Comparison of ENCODE assay signal across 9 mouse cellular contexts in genomic region chr8:110196678-110197077, GRCm38 (mm10). TPM values are rescaled to one million over a fixed set of nuclear protein-coding genes. Genes with fewer than 3 reads are reported as not detected.
DNase-seq lines count a peak whose midpoint lies in the region; ATAC-seq lines count a peak whose summit lies in the region.
"Had no signal": no experiment of that assay in that cellular context is flagged by ENCODE, and none has a peak within 500 bp of the region (broad histone marks: within the 10 kb centered on the region; RNA-seq: fewer than 3 reads in every experiment).

No protein-coding gene starts in this region.

- no peak overlapping the region for H3K4me2 ChIP-seq in forebrain, embryonic 14.5 days (ENCODE audit: low read length)
- no peak overlapping the region for H3K4me2 ChIP-seq in forebrain, embryonic 15.5 days (replicated peaks)
- H3K4me2 ChIP-seq in limb, embryonic 11.5 days (ENCODE audit: low read depth, severe bottlenecking): no peak overlapping the region
- no peak overlapping the region for H3K4me2 ChIP-seq in intestine, embryonic 15.5 days (replicated peaks)

- no peaks in the 10 kb centered on the region for H3K27me3 ChIP-seq in forebrain, embryonic 14.5 days (replicated peaks; ENCODE audit: control insufficient read depth, insufficient read depth, low read length)
- no peaks in the 10 kb centered on the region for H3K27me3 ChIP-seq in forebrain, embryonic 15.5 days
- H3K27me3 ChIP-seq in limb, embryonic 11.5 days (ENCODE audit: control insufficient read depth, insufficient read depth, low read length): no peaks in the 10 kb centered on the region
- H3K27me3 ChIP-seq in intestine, embryonic 15.5 days (replicated peaks): no peaks in the 10 kb centered on the region

- no peak overlapping the region for H3K27ac ChIP-seq in forebrain, embryonic 14.5 days (ENCODE audit: low read depth, low read length)
- no peak overlapping the region for H3K27ac ChIP-seq in forebrain, embryonic 15.5 days (replicated peaks)
- H3K27ac ChIP-seq in limb, embryonic 11.5 days (replicated peaks; ENCODE audit: low read depth, low read length): no peak overlapping the region
- no peak overlapping the region for H3K27ac ChIP-seq in intestine, embryonic 15.5 days
- H3K27ac ChIP-seq: heart, adult 2 months had no signal

- DNase-seq in forebrain, embryonic 14.5 days (ENCODE audit: low spot score): peak; percentile 47
- DNase-seq in 3T3-L1 (ENCODE audit: low read depth, low spot score): peak; percentile 49
- peak; percentile 3 for DNase-seq in c-Kit-positive CD71-positive TER-119-positive erythroid progenitor cells, embryonic 14.5 days (ENCODE audit: low spot score)
- peak; percentile 86 for DNase-seq in limb, embryonic 11.5 days (ENCODE audit: low spot score)
- DNase-seq in testis, postnatal 14 days (ENCODE audit: low spot score): peak; percentile 31

- no peaks in the 10 kb centered on the region for H3K36me3 ChIP-seq in forebrain, embryonic 14.5 days (ENCODE audit: control insufficient read depth, insufficient read depth, low read length)
- H3K36me3 ChIP-seq in forebrain, embryonic 15.5 days: no peaks in the 10 kb centered on the region
- H3K36me3 ChIP-seq in limb, embryonic 11.5 days (ENCODE audit: control insufficient read depth, insufficient read depth, low read length): no peaks in the 10 kb centered on the region
- H3K36me3 ChIP-seq in intestine, embryonic 15.5 days: no peaks in the 10 kb centered on the region

- H3K4me3 ChIP-seq in forebrain, embryonic 14.5 days (ENCODE audit: low read depth, low read length): no peak overlapping the region
- no peak overlapping the region for H3K4me3 ChIP-seq in forebrain, embryonic 15.5 days
- no peak overlapping the region for H3K4me3 ChIP-seq in limb, embryonic 11.5 days (ENCODE audit: low read depth, low read length)
- no peak overlapping the region for H3K4me3 ChIP-seq in intestine, embryonic 15.5 days (replicated peaks)
- H3K4me3 ChIP-seq: heart, adult 2 months had no signal

- WGBS in forebrain, embryonic 14.5 days: 2% methylated on average over 5 of the region's 5 CpGs
- WGBS in forebrain, embryonic 15.5 days: 0% methylated on average over 5 of the region's 5 CpGs
- WGBS in limb, embryonic 11.5 days: under 1% methylated on average over 5 of the region's 5 CpGs
- WGBS in intestine, embryonic 15.5 days: 0% methylated on average over 5 of the region's 5 CpGs

- H3K9me3 ChIP-seq in forebrain, embryonic 14.5 days (replicated peaks; ENCODE audit: control insufficient read depth, low read length): no peaks in the 10 kb centered on the region
- H3K9me3 ChIP-seq in forebrain, embryonic 15.5 days: no peaks in the 10 kb centered on the region
- H3K9me3 ChIP-seq in limb, embryonic 11.5 days (ENCODE audit: control insufficient read depth, low read length): no peaks in the 10 kb centered on the region
- no peaks in the 10 kb centered on the region for H3K9me3 ChIP-seq in intestine, embryonic 15.5 days

- H3K9ac ChIP-seq in forebrain, embryonic 14.5 days (ENCODE audit: low read length): no peak overlapping the region
- H3K9ac ChIP-seq in forebrain, embryonic 15.5 days (replicated peaks): no peak overlapping the region
- no peak overlapping the region for H3K9ac ChIP-seq in limb, embryonic 11.5 days (ENCODE audit: low read length)
- no peak overlapping the region for H3K9ac ChIP-seq in intestine, embryonic 15.5 days

- H3K4me1 ChIP-seq in forebrain, embryonic 14.5 days (ENCODE audit: control insufficient read depth, insufficient read depth, low read length): no peaks in the 10 kb centered on the region
- H3K4me1 ChIP-seq in forebrain, embryonic 15.5 days: no peaks in the 10 kb centered on the region
- H3K4me1 ChIP-seq in limb, embryonic 11.5 days (ENCODE audit: control insufficient read depth, insufficient read depth, low read length): no peaks in the 10 kb centered on the region
- no peaks in the 10 kb centered on the region for H3K4me1 ChIP-seq in intestine, embryonic 15.5 days (replicated peaks)

- no peak for ATAC-seq in forebrain, embryonic 14.5 days
- no peak for ATAC-seq in forebrain, embryonic 15.5 days (replicated peaks)
- no peak for ATAC-seq in limb, embryonic 11.5 days (ENCODE audit: insufficient number of reproducible peaks, low FRiP score, low TSS enrichment, low read depth)
- no peak for ATAC-seq in monocyte, adult 5-6 weeks (replicated peaks; ENCODE audit: insufficient number of reproducible peaks, low FRiP score, low TSS enrichment, poor library complexity, severe bottlenecking)
- ATAC-seq in intestine, embryonic 15.5 days: no peak

RNA-seq across cellular contexts. Expression of gene Cmtr2, which starts 18.8 kb away (rescaled TPM):
- polyA plus RNA-seq in forebrain, embryonic 14.5 days (2014; fragmentation: Nextera tagmentation; extraction: Ambion mirVana): 12.9 and 14.4 TPM in 2 replicates
- 12.9 and 13.4 TPM in 2 replicates for polyA plus RNA-seq in forebrain, embryonic 15.5 days (2015; fragmentation: Nextera tagmentation; extraction: Ambion mirVana)
- 9.6 and 9.9 TPM in 2 replicates for polyA plus RNA-seq in limb, embryonic 11.5 days (2014; fragmentation: Nextera tagmentation; extraction: Ambion mirVana)
- 5.8 to 7.7 TPM (median 7.2 TPM) in 3 replicates for total RNA-seq in monocyte, adult 5-6 weeks (2017)
- 8.5 and 9.1 TPM in 2 replicates for polyA plus RNA-seq in intestine, embryonic 15.5 days (2015; fragmentation: Nextera tagmentation; extraction: Ambion mirVana)

RNA-seq across cellular contexts. Expression of gene Calb2, which starts 28.7 kb away (rescaled TPM):
- 93.2 and 128 TPM in 2 replicates for polyA plus RNA-seq in forebrain, embryonic 14.5 days (2014; fragmentation: Nextera tagmentation; extraction: Ambion mirVana)
- 79.6 and 85.9 TPM in 2 replicates for polyA plus RNA-seq in forebrain, embryonic 15.5 days (2015; fragmentation: Nextera tagmentation; extraction: Ambion mirVana)
- 30.2 and 40.6 TPM in 2 replicates for polyA plus RNA-seq in limb, embryonic 11.5 days (2014; fragmentation: Nextera tagmentation; extraction: Ambion mirVana)
- not detected in 3 replicates for total RNA-seq in monocyte, adult 5-6 weeks (2017)
- 0.13 and 0.38 TPM in 2 replicates for polyA plus RNA-seq in intestine, embryonic 15.5 days (2015; fragmentation: Nextera tagmentation; extraction: Ambion mirVana)
- total RNA-seq: heart, adult 2 months had no signal
- polyA plus RNA-seq: heart, adult 2 months had no signal

Comparison
In these comparisons a context has a peak if more than half of its experiments do, and no peak if none do; other contexts are left out.
1. DNase-seq: peak in every context shown above with its lines; median percentile 86 in limb, embryonic 11.5 days; 49 in 3T3-L1; 47 in forebrain, embryonic 14.5 days; 31 in testis, postnatal 14 days; 3 in c-Kit-positive CD71-positive TER-119-positive erythroid progenitor cells, embryonic 14.5 days.
2. RNA of gene Calb2, which starts 28.7 kb away (polyA plus RNA-seq): 93.2 to 128 TPM in forebrain, embryonic 14.5 days, 79.6 to 85.9 TPM in forebrain, embryonic 15.5 days and 30.2 to 40.6 TPM in limb, embryonic 11.5 days; 0.13 to 0.38 TPM in intestine, embryonic 15.5 days; every median in the first group is over 10 times any median in the second.